Mouse (Mus musculus): ENCODE results near the gene Tead1.
A peak's percentile ranks its signal among the peaks of the same experiment; 100 is the strongest.
"Not testable (repeated sequence)": the region's sequence is repeated elsewhere in the genome, so short reads cannot be mapped to it uniquely, and the experiment has no call there.

The Tead1 gene

GRCm38 (mm10) chr7:112930669-112931068, 251.6 kb downstream of the Tead1 start:
- peak; percentile 67 to 75 for DNase-seq

- DNase-seq: not testable (repeated sequence)
Measured at GRCm38 (mm10) chr7:112935876-112936275, 256.8 kb downstream of the Tead1 start.

GRCm38 (mm10) chr7:112937089-112937488, 258.0 kb downstream of the Tead1 start:
- no peak for DNase-seq

- DNase-seq: no peak
Measured at GRCm38 (mm10) chr7:112938959-112939358, 259.8 kb downstream of the Tead1 start.

GRCm38 (mm10) chr7:112942567-112942966, 263.4 kb downstream of the Tead1 start:
- no peak for DNase-seq

- DNase-seq: no peak
Measured at GRCm38 (mm10) chr7:112943056-112943455, 263.9 kb downstream of the Tead1 start.

- DNase-seq: peak; percentile 66 to 74
Measured at GRCm38 (mm10) chr7:112946706-112947105, 267.6 kb downstream of the Tead1 start.

GRCm38 (mm10) chr7:112953777-112954291, 274.7 kb downstream of the Tead1 start, which contains the start of gene Rassf10:
Rassf10 (plus strand) TSS chr7:112953962.
- DNase-seq: peak; percentile 93 to 94

- DNase-seq: peak; percentile 13 to 54
Measured at GRCm38 (mm10) chr7:112954351-112955102, 275.4 kb downstream of the Tead1 start.

GRCm38 (mm10) chr7:112955103-112955827, 276.1 kb downstream of the Tead1 start:
- peak; percentile 45 to 69 for DNase-seq

GRCm38 (mm10) chr7:112955955-112956354, 276.8 kb downstream of the Tead1 start:
- no peak for DNase-seq

Measured in kidney, postnatal 36 days (tissue).